Mouse (Mus musculus): ENCODE measurements around the gene Tbc1d5.
A peak's percentile ranks its signal among the peaks of the same experiment; 100 is the strongest.

Gene Tbc1d5

DNA sequence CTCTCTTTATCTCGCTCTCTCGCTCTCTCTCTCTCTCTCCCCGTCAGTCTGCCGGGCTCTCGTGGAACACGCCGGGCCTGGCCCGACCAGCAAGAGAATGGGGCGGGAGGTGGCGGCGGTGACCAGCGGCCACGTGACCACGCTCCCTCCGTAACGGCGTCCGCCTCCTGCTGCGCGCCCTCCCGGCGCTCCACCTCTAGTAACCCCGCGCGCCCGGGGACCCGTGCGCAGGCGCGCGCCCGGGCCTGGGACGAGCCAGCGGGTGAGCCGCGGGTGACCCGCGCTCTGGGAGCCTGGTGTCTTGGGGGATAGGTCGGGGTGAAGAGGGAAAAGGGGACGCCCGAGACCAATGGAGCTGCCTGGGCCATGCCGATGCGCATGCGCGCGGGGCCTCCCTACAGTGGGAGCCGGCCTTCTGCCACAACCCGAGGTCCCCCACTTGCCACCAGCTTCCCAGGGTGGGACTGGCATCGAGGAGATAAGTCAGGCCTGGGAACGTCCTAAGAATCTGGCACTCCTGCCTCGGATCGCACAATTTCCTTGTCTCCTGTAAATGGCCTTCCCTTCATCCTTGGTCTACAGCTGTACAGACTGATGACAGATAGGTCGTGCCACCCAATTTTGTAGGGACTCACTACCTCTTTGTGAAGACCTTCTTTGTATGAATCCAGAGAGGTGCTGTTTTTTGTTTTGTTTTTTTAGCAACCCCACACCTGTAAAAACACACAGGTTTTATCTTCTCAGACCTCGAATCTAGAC, at the start of gene Tbc1d5:
TSS of gene Tbc1d5 (minus strand) at position 158 of the 759 bp plus-strand sequence.
- peak; percentile 94 for DNase-seq

DNA sequence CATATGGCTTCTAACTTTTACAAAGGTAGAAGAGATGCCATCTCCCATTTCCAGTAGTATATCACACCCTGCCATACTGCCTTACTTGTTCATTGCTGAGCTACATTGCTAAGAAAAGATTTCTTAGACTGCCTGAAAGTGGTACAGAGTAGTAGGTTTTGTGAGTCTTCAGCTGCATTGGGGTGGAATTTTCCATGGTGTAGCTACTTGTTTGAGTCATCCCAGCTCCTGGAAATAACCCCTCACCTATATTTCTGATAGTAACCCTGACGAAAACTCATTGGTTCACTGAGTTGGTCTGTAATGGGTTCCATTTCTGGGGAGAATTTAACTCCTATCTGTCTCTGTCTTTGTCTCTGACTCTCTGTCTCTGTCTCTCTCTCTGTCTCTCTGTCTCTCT, 46.9 kb upstream of the Tbc1d5 start:
- no peak for DNase-seq

DNA sequence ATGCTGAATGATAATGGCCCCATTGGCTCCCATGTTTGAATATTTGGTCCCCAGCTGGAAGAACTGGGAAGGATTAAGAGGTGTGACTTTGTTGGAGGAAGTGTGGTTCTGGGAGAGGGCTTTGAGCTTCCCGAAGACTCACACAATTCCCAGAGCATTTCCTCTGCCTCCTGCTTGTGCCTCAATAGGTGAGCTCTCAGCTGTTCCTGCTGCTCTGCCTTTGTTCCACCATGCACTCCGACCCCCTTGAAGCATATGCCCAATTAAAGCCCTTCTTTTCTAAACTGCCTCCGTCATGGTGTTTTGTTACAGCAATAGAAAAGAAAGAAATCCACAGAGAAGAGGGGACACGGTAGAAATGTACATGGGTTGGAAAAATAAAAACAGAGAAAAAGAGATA, 44.0 kb upstream of the Tbc1d5 start:
- no peak for DNase-seq

DNA sequence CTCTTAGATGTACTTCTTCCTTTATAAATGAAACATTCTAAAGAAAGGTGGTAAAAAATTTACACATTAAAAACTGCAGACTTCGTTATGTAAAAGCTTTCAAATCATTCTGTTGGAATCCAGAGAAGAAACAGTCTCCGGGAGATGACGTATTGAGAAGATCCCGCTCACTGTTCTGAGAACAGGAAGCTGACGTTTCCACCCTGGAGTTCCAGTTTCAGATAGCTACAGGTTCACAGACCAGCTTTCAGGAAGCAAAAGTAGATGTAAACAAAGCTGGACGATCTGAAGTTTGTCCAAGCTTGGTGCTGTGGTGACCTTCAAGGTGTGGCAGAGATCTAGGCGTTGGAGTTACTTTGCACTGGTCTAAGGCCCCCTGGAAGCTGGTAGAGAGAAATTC, 41.9 kb upstream of the Tbc1d5 start:
- DNase-seq, result no peak

DNA sequence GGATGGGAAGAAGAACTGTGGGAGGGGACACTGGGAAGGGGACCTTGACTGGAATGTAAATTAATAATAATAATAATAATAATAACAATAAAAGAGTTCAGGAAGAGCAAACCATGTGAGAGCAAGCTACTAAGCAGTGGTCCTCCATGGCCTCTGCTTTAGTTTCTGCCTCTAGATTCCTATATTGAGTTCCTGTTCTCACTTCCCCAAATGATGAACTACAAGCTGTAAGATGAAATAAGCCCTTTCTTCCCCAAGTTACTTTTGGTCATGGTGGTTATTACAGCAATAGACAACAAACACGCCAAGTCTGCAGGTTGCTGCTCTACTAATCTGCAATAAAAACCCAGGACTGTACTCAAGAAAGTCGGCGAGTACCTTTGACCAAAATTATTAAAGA, 40.7 kb upstream of the Tbc1d5 start:
- no peak for DNase-seq

DNA sequence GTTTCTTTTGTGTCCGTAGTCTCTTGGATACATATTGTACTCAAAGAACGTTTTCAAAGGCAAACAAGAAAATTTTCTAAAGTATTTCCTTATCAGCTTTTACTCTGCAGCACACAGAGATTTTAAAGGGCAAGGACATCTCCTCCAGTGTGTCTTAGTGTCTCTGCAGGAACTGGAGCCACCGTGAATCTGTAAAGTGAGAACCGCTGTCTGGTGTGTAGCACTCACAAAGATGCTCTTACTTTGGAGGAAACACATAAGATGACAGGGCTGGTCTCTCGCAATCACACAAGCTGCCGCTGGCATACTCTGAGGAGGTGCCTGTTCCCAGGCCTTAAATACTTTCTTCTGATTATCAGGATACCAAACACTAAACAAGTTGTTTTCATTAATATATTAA, 37.3 kb upstream of the Tbc1d5 start:
- DNase-seq, result no peak

DNA sequence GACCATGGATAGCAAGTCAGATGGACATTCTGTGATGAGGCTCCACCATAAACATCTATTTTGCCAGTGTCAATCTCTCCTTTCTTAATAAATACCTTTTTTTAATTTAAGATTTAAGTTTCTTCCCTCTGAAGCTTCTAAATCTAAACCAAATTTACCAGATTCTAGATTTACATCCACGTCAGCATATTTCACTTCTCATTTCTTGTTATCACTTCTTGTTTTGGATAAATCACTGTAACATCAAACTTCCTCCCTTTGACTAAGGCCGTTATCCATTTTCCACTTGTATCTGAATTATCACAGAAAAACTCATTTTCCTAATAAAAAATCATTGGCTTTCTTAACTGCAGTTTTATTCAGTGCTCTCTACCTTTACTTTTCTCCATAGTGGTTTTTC, 30.4 kb upstream of the Tbc1d5 start:
- DNase-seq, result no peak

DNA sequence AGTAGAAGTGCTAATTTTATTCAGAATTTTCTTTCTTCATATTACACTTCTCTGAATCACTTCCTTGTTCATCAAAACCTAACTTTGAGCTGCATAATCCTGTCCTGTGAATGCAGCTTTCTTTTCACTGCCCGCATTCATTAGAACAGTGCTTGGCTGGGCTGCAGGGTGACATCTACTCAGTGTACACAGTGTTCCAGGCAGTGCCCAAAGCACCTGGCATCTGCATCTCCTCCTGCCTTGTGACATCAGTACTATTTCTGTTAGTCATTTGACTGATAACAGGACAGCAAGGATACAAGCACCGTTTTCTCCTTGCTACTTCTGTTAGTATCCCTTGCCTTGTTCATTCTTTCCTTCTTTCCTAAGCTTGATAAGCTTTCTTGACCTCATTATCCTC, 25.5 kb upstream of the Tbc1d5 start:
- DNase-seq, result no peak

DNA sequence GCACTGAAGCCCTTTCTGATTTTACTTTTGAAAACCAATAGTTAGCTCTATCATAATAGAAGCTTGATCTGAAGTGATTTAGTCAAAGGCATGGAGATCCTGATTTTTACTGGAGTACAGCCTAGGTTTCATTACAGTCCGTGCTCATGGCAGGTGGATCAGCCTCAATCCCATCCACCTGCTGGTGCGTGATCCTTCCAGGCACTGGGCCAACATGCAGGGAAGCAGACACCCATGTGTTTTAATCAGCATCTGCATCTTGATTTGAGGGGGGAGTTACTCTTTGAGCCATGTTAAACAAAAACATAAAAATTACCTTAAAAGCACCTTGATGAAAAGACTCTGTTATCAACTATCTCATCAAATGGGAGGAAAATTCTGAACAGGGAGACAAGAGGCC, 16.4 kb upstream of the Tbc1d5 start:
- DNase-seq, result no peak

DNA sequence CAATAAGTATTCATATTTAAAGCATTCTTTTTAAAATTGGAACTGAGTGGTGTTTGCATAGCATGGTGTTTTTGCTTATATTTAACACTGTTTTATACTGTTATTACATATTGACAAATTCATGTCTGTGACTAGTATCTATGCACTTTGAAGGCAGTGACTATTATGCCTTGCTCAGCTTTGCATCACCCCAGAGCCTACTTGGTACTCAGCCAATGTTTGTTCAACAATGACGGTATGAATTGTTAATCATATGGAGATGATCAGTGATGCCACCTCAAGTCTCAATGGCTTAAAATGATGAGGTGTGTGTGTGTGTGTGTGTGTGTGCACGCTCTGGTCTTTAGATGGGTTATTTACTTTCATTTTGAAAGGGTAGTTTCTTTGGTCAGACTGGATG, 15.6 kb upstream of the Tbc1d5 start:
- DNase-seq, result no peak

DNA sequence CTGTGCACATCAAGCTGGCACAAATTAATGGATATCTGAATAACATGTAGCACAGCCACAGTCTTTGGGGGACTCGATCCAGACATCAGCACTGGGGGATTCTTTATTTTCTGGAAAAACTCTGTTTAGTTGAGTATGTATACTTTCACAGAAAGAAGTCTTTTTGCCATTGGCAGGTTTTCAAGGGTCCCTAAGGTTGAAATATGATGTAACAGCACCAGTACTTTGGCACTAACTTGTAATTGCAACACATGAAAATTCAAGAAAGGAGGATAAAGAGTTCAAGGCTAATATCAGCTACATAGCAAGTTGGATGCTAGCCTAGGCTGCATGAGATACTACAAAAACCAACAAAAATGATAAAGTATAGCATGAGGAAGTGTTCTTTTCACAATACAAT, 12.2 kb upstream of the Tbc1d5 start:
- no peak for DNase-seq

DNA sequence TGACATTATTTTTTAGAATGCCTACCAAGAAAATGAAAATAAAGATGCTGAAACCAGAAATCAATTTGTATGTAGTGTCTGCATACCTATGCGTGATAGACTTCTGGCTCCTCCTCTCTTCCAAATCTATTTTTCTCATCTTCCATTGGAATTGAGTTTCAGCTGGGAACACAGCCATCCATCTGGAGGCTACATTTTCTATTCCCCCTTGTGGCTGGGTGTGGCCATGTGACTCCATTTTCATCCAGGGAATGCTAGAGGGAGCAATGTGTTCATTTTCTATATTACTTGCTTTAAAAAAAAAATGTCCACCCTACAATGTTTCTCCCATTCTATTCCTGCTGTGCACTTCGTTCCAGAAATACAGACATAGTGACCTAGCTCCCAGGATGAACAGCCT, 3.6 kb upstream of the Tbc1d5 start:
- no peak for DNase-seq

DNA sequence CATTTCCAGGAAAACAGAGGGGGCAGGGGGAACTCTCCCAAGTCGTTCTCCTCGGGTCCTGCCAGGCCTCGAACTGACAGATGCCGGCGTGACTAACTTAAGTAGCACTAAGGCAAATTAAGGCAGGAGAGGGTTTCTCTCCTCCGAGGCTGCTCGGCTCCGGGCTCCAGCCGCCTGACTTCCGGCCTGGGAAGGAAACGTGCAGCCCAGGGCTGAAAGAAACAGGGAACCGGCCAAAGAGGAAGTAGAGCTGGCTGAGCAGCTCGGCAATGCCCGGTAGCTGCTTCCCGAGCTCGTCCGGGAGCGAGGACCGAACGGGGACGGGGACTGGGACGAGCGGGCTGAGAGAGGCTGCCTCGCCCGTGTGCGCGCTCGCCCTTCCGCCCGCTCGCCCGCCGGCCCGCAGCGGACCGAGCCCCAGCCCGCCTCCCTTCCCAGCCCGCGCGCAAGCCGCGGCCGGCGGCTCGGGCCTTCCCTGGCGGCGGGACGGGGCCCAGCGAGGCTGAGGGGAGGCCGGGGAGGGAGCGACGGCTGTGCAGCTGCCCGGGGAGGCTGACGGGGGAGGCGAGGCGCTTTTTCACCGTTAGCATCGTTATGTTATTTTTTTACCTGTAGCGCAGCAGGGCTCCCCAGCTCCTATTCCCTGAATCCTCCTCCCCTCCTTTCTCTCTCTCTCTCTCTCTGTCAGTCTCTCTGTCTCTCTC, 509 bp downstream of the Tbc1d5 start:
- DNase-seq, result peak; percentile 63 to 70

DNA sequence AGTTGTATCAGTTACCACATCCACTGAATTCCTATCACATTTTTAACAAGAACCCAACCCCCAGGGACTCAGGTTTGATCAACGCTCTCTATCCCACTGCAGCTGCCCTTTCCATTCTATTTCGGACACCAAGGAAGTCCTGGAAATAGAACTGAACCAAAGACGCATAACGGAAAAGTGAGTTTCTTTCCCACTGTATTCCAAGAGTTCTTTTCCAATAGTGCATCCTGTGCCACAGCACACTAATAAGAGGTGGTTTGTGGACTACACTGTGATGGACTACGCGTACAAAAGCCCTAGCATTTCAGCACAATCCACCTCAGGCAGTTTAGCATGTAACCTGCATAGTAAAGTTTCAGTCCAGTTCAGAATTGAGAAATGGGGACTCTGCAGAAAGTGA, 1.2 kb downstream of the Tbc1d5 start:
- no peak for DNase-seq

DNA sequence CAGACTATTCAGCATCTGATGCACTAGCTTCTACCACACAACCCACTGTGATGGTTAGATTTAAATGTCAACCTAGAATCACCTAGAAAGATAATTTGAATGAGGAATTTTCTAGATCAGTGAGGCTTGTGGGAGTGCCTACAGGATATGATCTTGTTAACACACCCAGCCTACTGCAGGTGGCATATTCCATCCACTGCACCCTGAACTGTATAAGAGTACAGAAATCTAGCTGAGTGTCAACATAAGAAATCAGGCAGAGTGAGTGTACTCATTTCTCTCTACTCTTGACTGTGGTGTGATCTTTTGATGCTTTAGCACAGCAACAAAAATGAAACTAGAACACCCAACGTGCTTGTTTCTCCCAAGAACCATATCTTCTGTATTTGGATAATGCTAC, 6.8 kb downstream of the Tbc1d5 start:
- no peak for DNase-seq

DNA sequence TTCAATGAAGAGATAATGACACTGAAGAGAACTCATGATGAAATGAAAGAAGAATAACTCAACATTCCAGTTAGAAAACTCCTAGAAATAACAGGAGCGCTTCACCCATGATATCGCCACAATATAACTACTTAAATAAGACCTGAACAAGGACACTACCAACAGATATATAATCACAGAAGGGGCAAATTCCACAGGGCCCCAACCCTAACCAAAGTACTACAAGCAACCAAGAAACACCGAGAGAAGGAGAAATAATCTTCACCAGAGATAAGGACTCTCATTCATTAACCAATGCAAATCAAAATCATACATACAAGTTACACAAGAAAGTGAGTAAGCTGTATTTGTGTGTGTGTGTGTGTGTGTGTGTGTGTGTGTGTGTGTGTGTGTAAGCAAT, 7.6 kb downstream of the Tbc1d5 start:
- DNase-seq, result no peak

DNA sequence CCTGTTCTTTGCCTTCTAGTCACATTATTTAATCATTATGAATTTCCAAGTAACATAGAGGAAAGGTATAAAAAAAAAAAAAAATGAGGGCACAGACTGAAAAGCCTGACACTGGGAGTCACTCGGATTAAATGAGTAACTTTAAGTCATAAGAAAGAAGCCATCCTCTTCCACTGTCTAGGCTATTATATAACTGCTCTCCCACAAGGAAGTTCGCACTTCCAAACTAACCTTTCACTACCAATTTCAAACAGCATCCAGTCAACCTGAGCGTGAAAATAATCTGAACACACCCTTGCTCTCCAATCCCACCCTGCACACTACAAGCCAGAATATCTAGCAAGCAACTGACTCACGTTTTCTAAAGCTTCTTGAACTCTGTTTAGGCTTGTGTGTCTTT, 9.2 kb downstream of the Tbc1d5 start:
- DNase-seq, result peak in 1 of 2 experiments; percentile 6

DNA sequence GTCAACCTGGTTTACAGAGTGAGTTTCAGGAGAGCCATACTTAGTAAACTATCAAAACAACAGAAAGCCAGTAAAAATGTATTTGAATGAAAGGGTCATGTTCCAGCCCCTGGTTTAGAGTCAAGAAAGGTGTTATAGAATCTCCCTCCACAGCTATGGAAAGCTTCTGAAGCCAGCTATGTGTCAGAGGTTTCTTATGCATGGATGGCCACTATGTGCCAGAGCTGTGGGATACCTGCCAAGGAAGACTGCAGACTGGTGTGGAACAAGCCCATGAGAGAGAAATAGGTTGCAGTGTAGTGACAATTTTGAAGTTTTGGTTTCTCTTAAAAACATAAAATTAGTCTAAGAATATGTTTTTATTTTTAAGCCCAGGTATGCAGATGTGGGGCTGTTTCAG, 16.8 kb downstream of the Tbc1d5 start:
- DNase-seq, result peak in 1 of 2 experiments; percentile 32

DNA sequence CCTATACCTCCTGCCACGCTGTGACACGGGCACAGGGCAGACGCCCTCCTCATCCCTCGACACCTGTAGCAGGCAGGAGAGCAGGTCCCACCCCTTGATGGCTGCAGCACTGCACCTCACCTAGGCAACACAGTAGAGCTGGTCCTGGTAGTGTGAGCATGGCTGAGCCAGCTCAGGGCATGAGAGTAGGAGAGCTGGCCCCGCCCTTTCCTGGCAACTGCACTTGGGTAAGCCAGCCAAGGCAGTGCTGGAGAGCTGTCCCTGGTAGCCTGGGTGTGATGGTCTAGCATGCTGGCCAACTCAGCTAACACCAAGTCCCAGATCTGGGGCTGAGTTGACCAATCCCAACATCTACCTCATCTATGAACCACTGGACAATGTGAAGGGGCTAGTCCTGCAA, 19.9 kb downstream of the Tbc1d5 start:
- peak in 1 of 2 experiments; percentile 52 for DNase-seq

DNA sequence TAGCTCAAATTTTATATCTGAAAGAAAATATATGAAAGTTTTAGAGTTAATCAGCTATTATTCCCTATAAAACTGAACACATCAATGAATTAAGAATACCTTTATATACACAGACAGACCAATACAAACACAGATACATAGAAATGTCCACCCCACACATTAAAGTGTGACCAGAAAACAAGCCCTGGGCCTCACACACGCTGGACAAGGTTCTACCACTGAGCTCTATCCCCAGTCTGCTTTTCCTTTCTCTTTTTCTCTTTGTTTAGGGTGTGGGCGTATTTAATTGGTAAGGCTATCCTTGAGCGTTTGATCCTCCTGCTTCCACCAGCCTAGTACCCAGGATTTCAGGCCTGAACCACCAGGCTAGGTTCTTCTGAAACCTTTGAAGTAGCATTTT, 28.2 kb downstream of the Tbc1d5 start:
- DNase-seq, result no peak

DNA sequence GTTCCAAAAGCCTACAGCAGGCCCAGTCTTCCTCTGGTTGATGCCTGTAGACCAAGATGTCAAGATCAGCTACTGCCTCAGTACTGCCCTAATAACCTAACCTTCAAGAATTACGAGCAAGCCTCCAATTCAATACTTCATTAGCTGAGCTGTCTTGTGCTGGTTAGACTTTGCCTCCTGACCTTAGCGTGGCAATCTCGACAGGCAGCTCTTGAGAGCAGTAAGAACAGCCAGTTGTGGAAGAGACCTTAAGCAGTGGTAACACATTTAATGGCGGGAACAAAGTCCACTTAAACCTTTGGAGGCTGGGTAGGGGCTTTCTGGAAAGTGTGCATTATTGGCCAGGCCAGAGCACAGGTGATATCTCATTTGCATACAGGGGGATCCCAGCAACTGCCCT, 34.2 kb downstream of the Tbc1d5 start:
- DNase-seq, result peak; percentile 52 to 54

DNA sequence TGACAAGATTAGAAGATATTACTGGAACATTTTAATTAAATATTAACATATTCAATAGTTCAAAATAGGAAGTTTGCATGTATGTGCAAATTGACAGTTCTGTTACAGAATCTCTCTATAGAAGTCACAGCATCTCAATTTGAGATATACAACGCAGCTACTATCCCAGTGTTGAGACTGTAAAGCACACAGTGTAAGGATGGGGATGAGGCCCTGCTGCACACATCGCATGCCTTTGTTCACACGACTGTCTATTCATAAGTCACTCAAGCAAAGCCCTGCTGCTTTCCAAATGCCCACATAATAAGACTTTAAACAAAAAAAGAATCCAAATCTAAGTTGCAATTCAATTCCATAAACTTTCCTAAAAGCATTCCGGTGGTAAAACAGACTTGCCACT, 37.1 kb downstream of the Tbc1d5 start:
- DNase-seq, result no peak

DNA sequence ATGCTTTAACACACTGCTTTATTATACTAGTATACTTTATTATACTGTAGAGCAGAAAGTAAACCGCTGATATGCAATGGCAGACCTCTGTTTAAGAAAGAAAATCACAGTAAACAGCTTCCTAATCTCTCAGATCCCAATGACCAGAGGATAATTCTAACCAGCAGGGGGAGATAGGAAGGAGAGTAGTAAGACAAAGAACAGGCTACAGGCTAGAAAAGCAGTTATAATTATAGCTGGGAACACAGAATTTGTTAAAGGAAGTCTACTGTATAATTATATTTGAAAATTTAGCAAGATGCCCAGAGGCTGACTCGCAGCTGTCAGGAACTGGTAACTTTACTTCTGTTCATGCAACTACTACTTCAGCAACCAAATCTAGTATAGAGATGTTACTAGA, 68.0 kb downstream of the Tbc1d5 start:
- peak in 1 of 2 experiments; percentile 12 for DNase-seq

DNA sequence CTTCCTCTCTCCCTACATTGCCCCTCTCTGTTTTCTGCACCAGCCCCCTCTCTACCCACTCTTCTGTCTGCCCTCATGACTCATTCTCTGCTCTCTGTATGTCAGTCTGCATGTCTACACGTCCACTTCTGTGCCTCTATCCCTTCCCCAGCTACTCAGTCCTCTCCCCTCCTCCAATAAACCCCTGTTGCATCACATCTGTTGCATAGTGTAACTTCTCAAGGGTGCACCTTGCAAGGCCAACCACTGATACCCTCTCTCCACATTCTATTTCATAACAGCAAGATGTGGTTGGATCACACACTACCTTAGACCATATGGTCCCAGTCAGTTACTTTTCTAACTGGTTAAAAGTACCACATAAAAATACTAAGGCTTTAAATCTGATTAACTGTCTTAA, 74.9 kb downstream of the Tbc1d5 start:
- no peak for DNase-seq

DNA sequence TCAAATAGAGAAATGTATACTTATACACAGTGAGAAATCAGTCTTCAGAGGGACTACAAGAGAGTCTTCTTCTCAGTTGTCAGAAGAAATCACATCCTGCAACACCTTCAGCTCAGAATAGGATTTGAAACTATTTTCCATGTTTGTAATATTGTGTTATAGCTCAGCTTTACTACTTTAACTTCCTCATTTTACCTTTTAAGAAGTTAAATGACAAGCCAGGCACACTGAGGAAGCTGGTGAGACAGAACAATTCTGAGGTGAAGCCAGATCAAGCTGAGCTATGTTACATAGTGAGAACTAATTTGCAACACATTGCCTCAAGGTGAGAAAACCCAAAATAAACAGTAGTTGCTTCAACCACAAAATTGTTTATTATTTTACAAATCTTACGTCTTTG, 135.3 kb downstream of the Tbc1d5 start:
- no peak for DNase-seq
